Mouse (Mus musculus) testis, postnatal 10 days (tissue): Measurements from ENCODE around the gene Tmem108.

ENCODE experiments used
- DNase-seq: peaks from one replicate; pipeline ENCODE4 v3.0.0; 2021; ENCODE audit warnings: low spot score

Gene Tmem108

DNA sequence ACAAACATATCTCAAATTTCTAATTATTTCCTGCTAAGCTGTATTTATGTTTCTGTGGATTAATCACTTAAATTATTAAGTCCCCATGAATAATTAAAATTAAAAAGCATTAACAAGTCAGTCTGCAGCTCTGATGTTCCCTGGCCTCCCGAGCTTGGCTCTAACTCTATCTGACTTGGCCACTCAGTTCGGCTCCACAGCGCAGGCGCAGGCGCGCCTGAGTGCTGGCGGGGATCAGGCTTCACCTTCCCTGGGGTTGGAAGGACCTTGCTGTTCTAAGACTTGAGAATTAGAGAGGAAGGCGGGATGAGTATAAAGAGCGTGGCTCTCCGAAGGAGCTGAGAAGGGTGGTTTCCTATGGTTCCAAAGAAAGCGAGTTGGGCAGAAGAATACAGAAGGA lies 41.6 kb downstream of the Tmem108 start:
- DNase-seq = no peak

DNA sequence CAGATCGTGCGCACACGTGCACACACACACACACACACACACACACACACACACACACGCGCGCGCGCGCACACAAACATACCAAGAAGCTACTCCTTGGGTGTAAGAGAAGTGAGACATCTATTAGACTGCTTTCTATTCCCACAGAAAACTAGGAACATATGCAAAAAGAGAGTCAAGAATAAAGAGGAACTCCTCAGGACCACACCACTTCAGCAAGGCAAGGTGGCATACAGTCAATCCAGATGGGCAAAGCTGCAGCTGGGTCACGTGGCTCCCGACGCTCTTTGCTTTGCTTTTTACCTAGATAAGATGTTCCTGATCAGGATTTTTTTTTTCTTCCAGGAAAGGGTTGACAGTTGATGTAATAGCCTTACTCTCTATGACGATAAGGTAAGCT lies 45.6 kb downstream of the Tmem108 start:
- no peak for DNase-seq

DNA sequence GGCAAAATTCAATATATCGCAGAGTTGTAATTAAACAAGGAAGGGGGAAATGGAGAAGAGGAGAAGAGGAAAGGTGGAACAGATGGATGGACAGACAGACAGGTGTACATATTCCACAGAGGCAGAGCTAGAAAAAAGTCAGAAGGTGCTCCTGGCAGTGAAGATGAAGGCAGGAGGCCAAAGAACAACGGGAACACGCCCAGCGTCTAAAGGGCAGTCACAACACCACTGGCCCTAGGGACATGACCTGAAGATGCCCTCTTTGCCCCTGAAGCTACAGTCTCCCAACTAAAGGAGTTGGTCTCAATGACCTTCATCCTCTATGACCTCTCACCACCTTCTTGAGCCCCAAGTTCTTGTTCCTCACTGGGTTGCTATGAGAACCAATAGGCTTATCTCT lies 46.3 kb downstream of the Tmem108 start:
- no peak for DNase-seq

DNA sequence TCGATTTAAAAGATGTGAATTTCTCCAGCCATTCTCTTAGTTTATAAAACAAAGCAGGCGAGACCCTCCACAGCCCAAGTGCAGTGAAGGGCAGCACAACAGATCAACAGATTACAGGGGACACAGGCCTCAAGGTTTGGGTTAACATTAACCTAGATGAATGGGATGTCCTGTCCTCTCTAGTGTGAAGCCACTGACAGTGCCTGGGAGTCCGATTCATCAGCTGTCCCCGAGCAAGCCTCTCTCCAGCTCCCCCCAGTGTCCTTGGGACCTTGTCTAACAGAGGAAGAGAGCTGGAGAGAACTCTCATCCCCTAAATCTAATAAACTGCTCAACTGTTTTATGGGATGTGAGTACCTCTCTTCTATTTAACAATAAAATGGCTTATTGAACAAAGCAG lies 48.4 kb downstream of the Tmem108 start:
- no peak for DNase-seq

DNA sequence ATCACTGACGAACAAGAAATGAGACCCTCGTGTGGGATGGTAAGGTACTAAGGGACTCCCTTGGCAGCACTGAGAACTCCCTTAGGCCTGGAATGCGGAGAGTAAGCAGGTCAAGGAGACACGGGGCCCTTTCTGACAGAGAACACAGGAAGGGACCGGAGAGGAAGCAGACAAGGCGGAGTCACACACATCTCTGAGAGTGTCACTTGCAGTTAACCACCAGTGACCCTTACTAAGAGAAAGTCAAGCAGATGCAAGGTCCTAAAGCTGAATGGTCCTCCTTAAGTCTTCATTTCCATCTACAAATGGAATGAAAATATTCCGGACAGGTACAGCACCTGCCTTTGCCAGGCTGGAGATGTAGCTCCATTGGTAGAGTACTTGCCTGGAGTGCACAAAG lies 48.9 kb downstream of the Tmem108 start:
- DNase-seq = no peak

DNA sequence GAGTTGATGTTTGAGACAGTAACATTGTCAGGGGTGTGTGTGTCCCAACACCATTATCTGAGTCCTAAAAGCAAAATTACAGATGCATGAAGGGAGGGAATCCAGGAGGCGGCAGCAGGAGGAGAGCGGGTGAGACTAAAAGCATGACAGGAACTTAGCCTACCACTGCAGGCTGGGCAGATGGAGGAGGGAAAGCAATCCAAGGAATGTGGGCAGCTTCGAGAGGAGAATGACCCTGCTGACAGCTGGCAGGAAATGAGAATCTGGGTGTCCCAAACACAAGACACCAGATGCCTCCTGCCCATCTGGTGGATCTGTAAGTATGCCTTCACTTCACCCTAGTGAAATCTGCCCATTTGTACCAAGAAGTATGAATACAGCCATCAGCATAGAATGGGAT lies 51.9 kb downstream of the Tmem108 start:
- no peak for DNase-seq

DNA sequence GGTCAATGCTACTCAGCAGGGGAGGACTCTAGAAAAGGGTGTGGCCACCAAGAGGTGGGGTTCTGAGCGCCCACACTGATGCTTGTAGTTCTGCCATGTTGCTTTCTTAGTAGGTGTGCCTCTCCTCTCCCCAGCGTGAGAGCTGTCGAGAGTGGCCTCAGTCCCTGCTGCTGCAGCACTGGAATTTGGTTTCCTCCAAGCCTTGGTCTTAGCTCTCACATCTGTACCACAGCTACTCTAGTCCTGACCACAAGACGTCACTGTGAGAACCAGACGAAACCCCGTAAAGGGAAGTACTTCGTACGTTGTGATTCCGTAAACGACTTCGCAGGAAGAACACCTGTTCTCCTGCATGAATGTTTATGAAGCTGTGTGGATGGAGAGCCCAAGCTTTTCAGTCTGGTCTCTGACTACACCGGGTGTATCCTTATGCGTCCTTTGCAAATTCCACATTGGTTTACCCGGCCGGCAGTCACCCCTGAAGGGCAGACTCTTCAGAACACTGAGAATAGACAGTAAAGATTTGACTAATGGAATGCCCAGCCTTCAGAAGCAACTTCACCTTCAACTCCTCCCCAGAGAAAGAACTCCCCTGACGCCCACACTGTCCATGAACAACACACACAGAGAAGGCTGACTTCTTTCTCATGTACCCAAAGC lies 53.0 kb downstream of the Tmem108 start:
- no peak for DNase-seq

DNA sequence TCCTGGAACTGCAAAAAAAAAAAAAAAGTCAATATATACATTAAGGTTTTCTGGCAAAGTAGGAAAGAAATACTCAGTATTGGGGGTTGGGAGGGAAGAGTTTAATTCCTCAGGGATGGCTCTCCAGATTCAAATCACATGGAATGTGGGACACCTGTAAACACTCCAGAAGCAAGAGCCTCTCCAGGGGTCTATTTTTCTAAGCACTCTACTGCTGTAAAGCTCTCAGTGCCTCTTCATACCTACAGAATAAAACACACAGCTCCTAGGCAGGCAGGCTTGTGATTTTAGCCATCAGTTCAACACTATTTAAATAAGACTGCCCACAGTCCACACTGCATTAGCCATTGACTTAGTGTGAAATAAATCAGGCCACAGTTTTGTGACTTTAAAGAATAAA lies 53.8 kb downstream of the Tmem108 start:
- DNase-seq = no peak

DNA sequence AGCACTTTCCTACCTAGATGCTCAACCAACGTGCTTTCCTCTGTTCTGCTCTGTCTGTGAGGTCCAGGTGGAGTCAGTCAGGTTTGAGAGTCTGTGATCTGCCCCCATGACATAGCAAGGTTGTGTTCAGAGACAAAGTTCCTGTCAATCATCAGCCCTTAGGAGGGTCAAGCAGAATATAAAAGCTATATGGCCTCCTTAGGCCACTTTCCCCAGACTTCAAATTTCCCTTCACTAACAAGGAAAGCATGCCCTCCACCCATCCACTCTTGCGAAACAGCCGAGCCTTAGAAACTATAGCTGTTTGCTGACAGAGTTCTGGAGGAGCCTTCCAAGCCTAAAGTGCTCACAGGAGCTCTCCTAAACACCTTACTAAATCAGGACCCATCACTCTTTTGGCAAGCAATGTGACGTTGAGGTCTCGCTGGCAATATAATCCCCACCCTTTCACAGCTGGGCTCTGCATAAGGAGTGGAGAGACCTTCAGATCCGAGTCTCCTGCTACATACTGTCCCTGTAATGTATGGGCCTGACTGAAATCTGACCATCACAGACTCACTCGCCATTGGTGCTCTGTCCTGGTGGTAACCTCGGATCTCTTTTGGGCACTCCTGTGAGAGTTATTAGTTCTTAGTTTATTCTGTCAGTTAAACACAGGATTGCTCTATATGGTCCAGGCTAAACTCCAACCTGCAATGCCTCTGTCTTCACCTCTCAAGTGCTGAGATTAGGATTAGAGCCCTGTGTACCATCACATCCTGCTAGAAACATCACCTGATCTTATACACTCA lies 54.4 kb downstream of the Tmem108 start:
- no peak for DNase-seq

DNA sequence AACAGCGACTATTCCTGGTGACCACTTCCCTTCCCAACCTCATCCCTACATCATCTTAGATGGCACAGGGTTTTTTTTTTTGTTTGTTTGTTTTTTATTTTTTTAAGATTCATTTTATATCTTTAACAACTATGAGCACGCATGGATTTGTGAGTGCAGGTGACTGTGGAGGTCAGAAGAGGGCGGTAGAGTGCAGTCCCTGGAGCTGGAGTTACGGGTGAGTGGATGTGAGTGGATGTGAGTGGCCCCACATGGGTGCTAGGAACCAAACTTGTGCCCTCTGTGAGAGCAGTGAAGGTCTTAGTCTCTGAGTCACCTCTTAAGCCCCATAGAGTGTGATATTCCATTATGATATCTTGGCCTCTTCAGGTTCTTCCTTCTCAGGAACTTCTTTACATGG lies 55.9 kb downstream of the Tmem108 start:
- DNase-seq = no peak

DNA sequence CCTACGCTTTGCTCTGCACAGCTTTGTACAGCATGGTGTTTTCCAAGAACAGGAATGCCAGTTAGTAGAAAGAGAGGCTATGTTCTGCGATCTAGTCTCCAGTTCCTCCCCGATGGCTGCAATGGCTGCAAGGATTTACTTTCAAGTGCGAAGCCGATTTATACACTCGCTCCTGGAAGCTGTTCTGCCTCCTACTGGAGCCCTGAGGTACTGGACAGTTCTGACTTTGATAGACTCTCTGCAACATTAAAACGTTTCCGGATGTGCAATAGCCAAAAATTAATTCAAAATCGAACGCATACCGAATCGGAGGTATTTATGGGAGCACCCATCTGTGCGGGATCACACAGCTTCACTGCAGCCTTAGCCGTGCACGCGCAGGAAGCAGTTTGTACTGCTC lies 58.6 kb downstream of the Tmem108 start:
- no peak for DNase-seq

DNA sequence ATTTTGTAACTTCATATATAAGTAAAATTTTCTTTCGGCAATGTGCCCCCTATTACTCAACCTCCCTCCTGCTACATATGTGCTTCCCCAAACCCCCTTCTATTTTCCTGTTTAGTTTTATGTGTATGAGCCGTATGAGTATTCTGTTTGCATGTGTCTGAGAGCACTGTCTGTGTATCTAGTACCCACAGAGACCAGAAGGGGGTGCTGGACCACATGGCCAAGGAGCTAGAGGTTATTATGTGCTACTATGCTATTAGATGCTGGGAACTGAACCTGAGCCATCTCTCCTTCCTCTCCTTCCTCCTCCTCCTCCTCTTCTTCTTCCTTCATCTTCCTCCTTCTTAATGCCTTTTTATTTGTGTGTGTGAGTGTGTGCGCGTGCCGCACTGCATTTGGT lies 59.2 kb downstream of the Tmem108 start:
- no peak for DNase-seq

DNA sequence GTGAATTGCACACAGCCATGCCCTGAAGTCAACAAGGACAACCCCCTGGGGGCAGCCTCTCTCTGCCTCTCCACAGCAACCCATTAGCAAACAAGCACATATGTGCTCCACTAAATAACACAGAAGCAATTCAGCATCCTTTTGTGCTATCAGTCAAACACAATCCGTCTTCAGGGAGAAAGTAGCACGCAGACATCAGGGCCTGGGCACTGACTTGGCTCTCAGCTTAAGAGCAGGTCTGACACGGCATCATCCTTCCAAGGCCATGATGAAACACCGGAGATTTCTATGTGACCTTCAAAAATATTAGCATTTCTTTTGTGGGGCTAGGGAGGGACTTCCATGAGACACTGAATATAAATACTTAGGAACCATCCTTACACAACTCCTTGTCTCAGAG lies 60.2 kb downstream of the Tmem108 start:
- no peak for DNase-seq

DNA sequence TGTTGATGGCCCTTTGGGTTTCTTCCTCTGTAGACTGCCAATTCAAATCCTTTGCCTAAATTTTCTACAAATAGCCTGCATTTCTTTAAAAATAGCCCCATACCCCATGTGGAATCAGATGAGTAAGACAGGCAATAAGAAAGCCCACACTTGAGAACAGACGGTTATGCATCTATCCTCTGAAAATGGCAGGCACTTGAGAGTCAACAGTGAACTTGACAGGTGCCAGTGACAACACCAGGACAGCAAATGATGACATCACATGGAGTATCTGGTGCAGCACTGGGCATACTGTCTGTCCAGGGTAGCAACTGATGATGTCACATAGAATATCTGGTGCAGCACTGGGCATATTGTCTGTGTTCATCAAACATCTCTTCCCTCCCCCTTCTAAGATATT lies 61.4 kb downstream of the Tmem108 start:
- DNase-seq = no peak

DNA sequence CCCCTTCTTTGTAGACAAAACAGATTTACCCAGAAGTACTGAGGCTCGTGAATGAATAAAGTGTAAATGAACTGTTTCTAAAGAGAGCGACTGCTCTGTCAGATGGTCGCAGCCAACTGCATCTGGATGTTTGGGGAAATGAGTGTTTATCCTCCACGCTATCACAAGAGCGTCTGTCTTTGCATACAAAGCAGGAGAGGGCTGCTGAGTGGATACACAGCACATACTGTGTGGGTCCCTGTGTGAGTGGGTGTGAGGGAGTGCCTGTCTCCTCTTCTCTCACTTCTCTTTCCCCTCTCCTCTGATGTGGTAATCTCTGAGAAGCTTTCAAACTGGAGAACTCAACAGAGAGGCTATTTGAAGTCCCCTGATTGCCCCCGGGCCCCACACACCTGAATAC lies 64.7 kb downstream of the Tmem108 start:
- no peak for DNase-seq

DNA sequence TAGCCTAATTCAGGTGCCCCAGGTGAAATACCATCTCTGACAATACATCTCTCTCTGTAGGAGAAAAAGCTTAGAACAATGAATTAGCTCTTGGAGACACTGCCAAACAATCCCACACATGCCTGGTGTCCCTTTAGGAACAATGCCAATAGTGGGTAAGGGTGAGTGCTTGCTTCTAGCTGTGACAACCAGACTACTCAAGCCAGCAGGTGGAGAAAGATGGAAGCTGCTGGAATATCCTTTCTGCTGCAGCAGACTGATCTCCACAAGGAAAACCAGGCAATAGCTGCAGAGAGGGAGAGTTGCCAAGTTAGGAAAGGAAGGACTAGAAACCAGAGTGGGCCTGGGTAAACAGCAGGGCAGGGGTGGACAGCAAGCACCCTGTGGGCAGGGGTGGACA lies 67.8 kb downstream of the Tmem108 start:
- no peak for DNase-seq

DNA sequence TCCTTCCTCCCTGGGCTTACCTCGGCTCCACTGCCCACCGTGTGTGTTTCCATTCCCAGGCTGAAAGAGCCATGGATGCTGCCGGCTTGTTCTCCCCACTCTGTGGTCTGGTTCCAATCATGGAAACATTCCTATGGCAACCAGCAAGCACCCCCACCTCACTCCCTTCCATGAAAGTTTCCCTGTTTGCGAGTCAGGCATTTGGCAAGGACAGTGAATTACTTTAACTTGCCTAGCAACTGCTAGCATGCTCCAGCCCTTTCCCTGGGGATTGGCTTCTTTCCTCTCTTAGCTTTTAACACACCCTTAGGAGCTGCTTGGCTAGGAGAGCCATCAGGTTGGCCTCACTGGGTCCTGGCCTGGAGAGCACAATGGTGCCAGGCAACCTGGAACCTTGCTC lies 68.9 kb downstream of the Tmem108 start:
- no peak for DNase-seq

DNA sequence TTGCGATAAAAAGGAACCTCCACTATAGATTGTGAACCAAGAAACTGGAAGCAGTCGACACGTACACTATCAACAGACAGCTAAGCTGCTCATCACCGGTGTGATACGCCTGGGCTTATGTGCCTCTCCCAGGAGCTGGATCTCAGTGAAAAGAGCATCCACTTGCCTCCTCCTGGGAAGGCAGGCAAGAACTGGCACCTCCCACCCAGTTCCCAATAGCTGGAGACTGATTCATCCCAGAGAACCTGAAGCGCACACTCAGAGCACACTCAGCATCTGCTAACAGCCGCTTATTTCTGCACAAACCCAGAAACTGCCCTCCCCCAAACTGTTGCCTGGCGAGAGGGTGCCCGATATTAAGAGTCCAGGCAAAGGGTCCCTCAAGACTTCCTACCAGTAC lies 69.8 kb downstream of the Tmem108 start:
- DNase-seq = no peak

DNA sequence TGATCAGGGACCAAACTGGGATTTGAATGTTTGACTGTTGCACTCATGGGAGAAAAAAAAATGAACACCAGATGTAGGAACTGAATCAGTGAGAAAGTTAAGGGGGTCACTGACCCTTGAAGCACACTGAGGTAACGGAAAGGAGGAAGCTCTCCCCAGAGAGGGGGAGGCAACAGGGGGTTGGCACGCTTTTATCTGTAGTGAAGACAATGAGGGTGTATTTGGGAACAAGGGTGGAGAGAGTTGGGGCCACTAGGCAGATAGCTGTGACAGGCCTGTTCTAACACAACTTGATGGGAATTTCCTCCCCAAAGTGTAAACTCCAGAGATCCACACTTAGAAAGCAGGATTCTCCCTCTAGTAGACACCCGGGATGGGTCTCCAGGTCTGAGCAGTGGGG lies 71.2 kb downstream of the Tmem108 start:
- DNase-seq = no peak

DNA sequence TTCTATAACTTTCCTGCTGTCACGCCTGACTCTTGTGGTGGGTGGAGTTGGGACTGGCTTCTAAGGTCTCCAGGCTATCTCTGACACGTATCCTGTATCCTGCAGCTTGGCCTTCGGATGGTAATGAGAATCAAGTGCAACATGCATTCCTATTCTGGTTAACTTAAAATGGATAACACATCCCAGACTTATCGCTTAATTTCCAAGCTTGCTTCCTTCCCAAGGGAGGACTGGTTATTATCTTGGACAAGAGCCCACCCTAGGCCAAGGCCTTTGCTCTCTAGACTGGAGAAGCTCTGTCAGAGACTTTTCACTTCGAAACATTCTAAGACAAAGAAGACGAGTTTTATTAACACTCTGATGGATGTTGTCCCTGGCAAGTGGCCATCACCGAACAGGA lies 71.9 kb downstream of the Tmem108 start:
- DNase-seq = no peak

DNA sequence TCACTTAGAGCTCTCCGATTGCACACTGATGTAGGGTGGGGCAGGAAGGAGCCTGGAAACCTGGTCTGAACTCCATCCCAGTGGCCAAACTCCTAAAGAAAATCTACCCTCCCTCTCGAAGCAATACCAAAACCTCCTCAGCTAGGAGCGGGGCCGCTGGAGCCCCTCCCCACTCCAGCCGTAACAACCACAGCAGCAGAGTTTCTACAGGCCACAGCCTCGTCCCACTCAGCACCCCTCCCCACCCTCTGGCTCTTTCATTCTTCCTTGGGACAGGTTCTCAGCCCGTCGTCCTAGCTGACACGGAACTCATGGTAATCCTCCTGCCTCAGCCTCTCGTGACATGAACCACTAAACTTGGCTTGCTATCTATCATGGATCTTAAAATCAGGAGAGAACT lies 72.6 kb downstream of the Tmem108 start:
- DNase-seq = no peak

DNA sequence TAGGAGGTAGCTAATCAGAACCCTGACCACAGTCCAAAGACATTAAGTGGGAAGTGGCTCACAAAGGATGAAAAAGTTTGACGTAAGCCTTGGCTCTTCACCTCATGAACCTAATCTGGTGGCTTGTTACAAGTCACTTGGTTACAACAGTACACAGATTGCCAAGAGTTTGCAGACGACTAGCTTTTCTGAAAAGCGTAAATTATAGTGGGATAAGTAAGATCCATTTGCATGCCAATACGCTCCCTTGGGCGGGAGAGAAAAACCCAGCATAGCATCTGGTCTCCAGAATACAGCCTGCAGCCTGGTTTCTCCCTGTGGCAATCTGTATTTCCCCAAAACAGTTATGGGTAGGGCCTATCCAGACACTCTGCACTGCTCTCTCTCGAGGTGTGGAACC lies 74.5 kb downstream of the Tmem108 start:
- no peak for DNase-seq

DNA sequence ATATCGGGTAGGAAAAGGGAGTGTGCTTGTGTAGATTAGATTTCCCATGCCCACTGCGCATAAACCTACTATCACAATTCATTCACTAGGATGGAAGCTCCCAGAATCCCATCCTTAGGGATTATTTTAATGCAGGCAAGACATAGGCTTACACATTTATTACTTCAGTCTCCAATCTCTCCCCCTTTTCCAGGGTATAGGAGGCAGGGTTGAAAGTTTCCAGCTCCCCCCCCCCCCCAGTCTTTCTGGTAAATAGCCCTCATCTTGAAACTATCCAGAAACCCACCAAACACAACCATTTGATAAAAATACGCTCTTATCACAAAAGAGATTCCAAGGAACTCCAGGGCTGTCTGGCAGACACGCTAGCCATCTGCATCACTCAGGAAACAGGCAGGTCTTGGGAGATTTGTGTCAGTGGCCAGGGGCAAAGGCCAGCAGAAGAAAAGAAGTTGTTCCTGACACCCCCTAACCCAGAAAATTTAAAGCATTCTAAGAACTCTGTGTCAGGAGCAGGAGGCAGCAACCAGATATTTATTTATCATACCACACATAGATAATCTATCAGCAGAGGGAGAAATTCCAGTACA lies 79.8 kb downstream of the Tmem108 start:
- no peak for DNase-seq

DNA sequence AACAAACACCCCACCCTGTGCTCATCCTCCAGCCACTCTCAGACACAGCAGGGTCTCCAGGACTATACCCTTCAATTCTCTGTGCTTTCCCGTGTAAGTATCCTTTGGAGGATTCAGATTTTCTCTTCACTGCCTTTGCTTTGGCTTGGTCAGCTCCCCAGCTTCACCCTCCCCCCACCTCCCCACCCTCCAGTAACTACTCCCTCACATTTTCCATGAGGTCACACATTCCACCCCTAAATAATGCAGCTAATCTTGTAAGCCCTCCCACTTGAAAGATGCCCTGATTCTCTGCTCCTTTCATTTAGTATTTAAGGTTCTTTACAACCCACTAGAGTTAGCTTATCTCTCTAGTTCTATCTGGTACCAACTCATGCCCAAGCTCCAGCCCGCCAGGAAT lies 82.4 kb downstream of the Tmem108 start:
- DNase-seq = no peak
